ENCODE assay signal across 10 mouse cellular contexts in genomic region chr2:84634006-84634405, GRCm38 (mm10). TPM values are rescaled to one million over a fixed set of nuclear protein-coding genes. Genes with fewer than 3 reads are reported as not detected.
DNase-seq lines count a peak whose midpoint lies in the region; ATAC-seq lines count a peak whose summit lies in the region.
"Had no signal": no experiment of that assay in that cellular context is flagged by ENCODE, and none has a peak within 500 bp of the region (broad histone marks: within the 10 kb centered on the region; RNA-seq: fewer than 3 reads in every experiment).

No protein-coding gene starts in this region.

- peak overlapping the region; percentile 21 for H3K4me2 ChIP-seq in kidney, embryonic 14.5 days (replicated peaks; ENCODE audit: low read depth, low read length)
- H3K4me2 ChIP-seq in liver, embryonic 11.5 days, result peak overlapping the region; percentile 59

- ATAC-seq in kidney, embryonic 14.5 days (ENCODE audit: low FRiP score, low TSS enrichment), result no peak
- no peak for ATAC-seq in liver, embryonic 11.5 days (replicated peaks; ENCODE audit: low FRiP score)

- H3K27ac ChIP-seq in kidney, embryonic 14.5 days (ENCODE audit: low read depth, low read length), result peak overlapping the region; percentile 61
- H3K27ac ChIP-seq in liver, embryonic 11.5 days (ENCODE audit: low read depth, low read length), result peak overlapping the region; percentile 46; the same call in 1 of the 2 replicates
- H3K27ac ChIP-seq: macrophage had no signal

- no peaks in the 10 kb centered on the region for H3K27me3 ChIP-seq in kidney, embryonic 14.5 days (ENCODE audit: control insufficient read depth, insufficient read depth, low read length)
- H3K27me3 ChIP-seq in liver, embryonic 11.5 days (replicated peaks; ENCODE audit: control insufficient read depth, insufficient read depth, low read length), result no peaks in the 10 kb centered on the region

- H3K9me3 ChIP-seq in kidney, embryonic 14.5 days (ENCODE audit: control insufficient read depth, low read length), result no peaks in the 10 kb centered on the region
- no peaks in the 10 kb centered on the region for H3K9me3 ChIP-seq in liver, embryonic 11.5 days (ENCODE audit: control insufficient read depth, low read length)

- H3K4me3 ChIP-seq in kidney, embryonic 14.5 days (ENCODE audit: low read length), result no peak overlapping the region
- no peak overlapping the region for H3K4me3 ChIP-seq in liver, embryonic 11.5 days (ENCODE audit: low read depth, low read length)

- H3K9ac ChIP-seq in kidney, embryonic 14.5 days (ENCODE audit: low read depth, low read length), result no peak overlapping the region
- no peak overlapping the region for H3K9ac ChIP-seq in liver, embryonic 11.5 days (ENCODE audit: low read depth, low read length)

- 68% methylated on average over 4 of the region's 4 CpGs for WGBS in kidney, embryonic 14.5 days
- 57% methylated on average over 4 of the region's 4 CpGs for WGBS in liver, embryonic 11.5 days

- H3K36me3 ChIP-seq in kidney, embryonic 14.5 days (ENCODE audit: control insufficient read depth, insufficient read depth, low read length), result no peaks in the 10 kb centered on the region; the same call in 1 of the 2 replicates
- H3K36me3 ChIP-seq in liver, embryonic 11.5 days (ENCODE audit: control insufficient read depth, insufficient read depth, low read length), result no peaks in the 10 kb centered on the region

- H3K4me1 ChIP-seq in kidney, embryonic 14.5 days (ENCODE audit: control insufficient read depth, insufficient read depth, low read length), result peaks cover 67% of the 10 kb centered on the region
- peaks cover 56% of the 10 kb centered on the region for H3K4me1 ChIP-seq in liver, embryonic 11.5 days (replicated peaks; ENCODE audit: control insufficient read depth, insufficient read depth, low read length)

- DNase-seq in kidney, adult 8-10 months, result no peak
- DNase-seq in 416B (ENCODE audit: low read depth) (peak; percentile 89), NIH3T3 (ENCODE audit: low read depth) (peak; percentile 58)
- DNase-seq in liver, embryonic 11.5 days (ENCODE audit: low spot score), result no peak
- no peak for DNase-seq in right cerebral cortex, postnatal 36 days (ENCODE audit: low spot score in 2 of 2)
- no peak for DNase-seq in left cerebral cortex, adult 9 months (ENCODE audit: low spot score in 2 of 2)
- DNase-seq: cerebellum, adult 9-11 months had no signal

RNA-seq across cellular contexts. Expression of gene Ctnnd1, which starts 16.6 kb away (rescaled TPM):
- 29.1 and 53.6 TPM in 2 replicates for polyA plus RNA-seq in kidney, embryonic 14.5 days (2014; fragmentation: Nextera tagmentation; extraction: Ambion mirVana)
- polyA plus RNA-seq in liver, embryonic 11.5 days (2014; fragmentation: Nextera tagmentation; extraction: Ambion mirVana), result 21.9 and 27.1 TPM in 2 replicates

RNA-seq across cellular contexts. Expression of gene Btbd18, which starts 24.9 kb away (rescaled TPM):
- polyA plus RNA-seq in kidney, embryonic 14.5 days (2014; fragmentation: Nextera tagmentation; extraction: Ambion mirVana), result 0.24 and 0.31 TPM in 2 replicates
- polyA plus RNA-seq in liver, embryonic 11.5 days (2014; fragmentation: Nextera tagmentation; extraction: Ambion mirVana), result 0.18 and 0.22 TPM in 2 replicates
- polyA plus RNA-seq: gonadal fat pad, adult 2 months; macrophage had no signal

RNA-seq across cellular contexts. Expression of gene Selenoh, which starts 36.6 kb away (rescaled TPM):
- polyA plus RNA-seq in kidney, embryonic 14.5 days (2014; fragmentation: Nextera tagmentation; extraction: Ambion mirVana), result 404 and 541 TPM in 2 replicates
- polyA plus RNA-seq in liver, embryonic 11.5 days (2014; fragmentation: Nextera tagmentation; extraction: Ambion mirVana), result 241 and 264 TPM in 2 replicates

RNA-seq across cellular contexts. Expression of gene Gm28635, which starts 43.8 kb away (rescaled TPM):
- polyA plus RNA-seq in kidney, embryonic 14.5 days (2014; fragmentation: Nextera tagmentation; extraction: Ambion mirVana), result not detected in 2 replicates
- polyA plus RNA-seq in liver, embryonic 11.5 days (2014; fragmentation: Nextera tagmentation; extraction: Ambion mirVana), result not detected in 2 replicates
- polyA plus RNA-seq: gonadal fat pad, adult 2 months; macrophage had no signal

RNA-seq across cellular contexts. Expression of gene Med19, which starts 44.2 kb away (rescaled TPM):
- polyA plus RNA-seq in kidney, embryonic 14.5 days (2014; fragmentation: Nextera tagmentation; extraction: Ambion mirVana), result 48.5 and 50.5 TPM in 2 replicates
- polyA plus RNA-seq in liver, embryonic 11.5 days (2014; fragmentation: Nextera tagmentation; extraction: Ambion mirVana), result 43.4 and 44.9 TPM in 2 replicates

Comparison
In these comparisons a context has a peak if more than half of its experiments do, and no peak if none do; other contexts are left out.
1. DNase-seq: peak in 416B (single experiment) and NIH3T3 (single experiment); none in kidney, adult 8-10 months (0 of 2), liver, embryonic 11.5 days (single experiment), right cerebral cortex, postnatal 36 days (0 of 2) and left cerebral cortex, adult 9 months (0 of 2).